Mouse (Mus musculus) cerebellum, adult 2 months (tissue): ENCODE results near the gene Hibch.

ENCODE experiments used
- CTCF ChIP-seq: fragments of 200-500 bp; IDR thresholded peaks from 2 replicates; pipeline ENCODE4 v1.5.1; 2011; ENCODE audit warnings: low read depth, mild to moderate bottlenecking, control low read depth, low read length, moderate library complexity, borderline replicate concordance; ENCODE audit not compliant: insufficient read depth
- POLR2A ChIP-seq: fragments of 200-500 bp; IDR thresholded peaks from 2 replicates; pipeline ENCODE4 v1.6.1; 2011; ENCODE audit warnings: low read length, control low read depth, borderline replicate concordance; ENCODE audit not compliant: insufficient read depth

DNA sequence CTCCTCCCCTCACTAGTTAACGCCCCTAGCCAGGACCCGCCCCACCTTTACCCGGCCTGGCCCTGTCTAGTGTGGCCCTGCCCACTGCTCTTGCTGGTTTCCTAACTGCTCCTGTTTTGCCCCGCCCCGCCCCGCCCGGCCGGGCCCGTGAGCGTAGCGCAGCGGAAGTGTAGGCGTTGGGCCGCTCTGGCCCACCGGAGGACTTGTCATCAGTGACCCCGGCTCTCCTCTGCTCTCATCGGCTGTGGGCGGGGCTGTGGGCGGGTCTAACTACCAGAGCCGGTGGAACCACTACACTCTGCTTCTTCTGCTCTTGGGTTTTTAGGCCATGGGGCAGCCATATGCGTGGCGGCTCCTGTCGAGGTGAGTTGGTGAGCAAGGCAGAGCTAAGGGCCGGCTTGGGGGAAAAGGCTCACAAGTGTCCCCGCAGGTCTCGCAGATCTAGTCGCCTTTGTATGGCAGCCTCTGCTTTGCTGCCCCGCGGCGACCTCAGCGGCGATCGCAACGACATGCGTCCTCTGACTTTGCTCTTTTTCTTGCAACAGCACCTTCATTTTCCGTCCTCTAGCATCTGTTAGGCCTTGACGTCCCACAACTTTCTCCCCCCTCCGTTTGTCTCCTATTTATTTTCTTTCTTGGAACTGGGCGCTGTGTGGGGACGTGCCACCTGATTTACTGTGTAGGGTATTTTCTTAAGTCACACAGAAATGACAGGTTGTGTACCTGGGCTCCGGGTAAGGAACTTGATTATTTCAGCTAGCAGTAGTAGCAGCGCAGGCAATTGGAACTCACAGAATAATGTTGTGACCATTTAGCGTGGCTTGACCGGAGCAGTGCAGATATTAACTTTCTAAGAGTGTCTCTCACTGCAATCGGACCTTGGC is at the start of gene Hibch:
- TF ChIP-seq CTCF (no peak), POLR2A (peak; percentile 77)
